Mouse (Mus musculus) embryonic facial prominence, embryonic 15.5 days (tissue): ENCODE results near the gene Btbd9. TPM values are rescaled to one million over a fixed set of nuclear protein-coding genes. Genes with fewer than 3 reads are reported as not detected.
"Not testable (repeated sequence)": the region's sequence is repeated elsewhere in the genome, so short reads cannot be mapped to it uniquely, and the experiment has no call there.

Experiments
- ATAC-seq: fragments of 200-750 bp; cut with Nextera tagmentation; 2 replicates; pipeline ENCODE4 v1.8.0; 2017; ENCODE audit warnings: low read depth, moderate TSS enrichment; ENCODE audit not compliant: insufficient number of reproducible peaks, low FRiP score, low TSS enrichment
- H3K27ac ChIP-seq: fragments of 300-500 bp; sonication (generic); replicated peaks from 2 replicates; pipeline ENCODE4 v1.5.1; 2015; ENCODE audit warnings: mild to moderate bottlenecking, inconsistent platforms
- H3K27me3 ChIP-seq: fragments of 300-500 bp; sonication (generic); 2 replicates; pipeline ENCODE4 v1.6.1; 2015; ENCODE audit warnings: inconsistent platforms
- H3K36me3 ChIP-seq: fragments of 300-500 bp; sonication (generic); 2 replicates; pipeline ENCODE4 v1.6.1; 2015; ENCODE audit warnings: mild to moderate bottlenecking, inconsistent platforms
- H3K4me1 ChIP-seq: fragments of 300-500 bp; sonication (generic); 2 replicates; pipeline ENCODE4 v1.6.1; 2015; ENCODE audit warnings: inconsistent platforms
- H3K4me2 ChIP-seq: fragments of 300-500 bp; sonication (generic); replicated peaks from 2 replicates; pipeline ENCODE4 v1.6.1; 2015; ENCODE audit warnings: mild to moderate bottlenecking, inconsistent platforms
- H3K4me3 ChIP-seq: fragments of 300-500 bp; sonication (generic); replicated peaks from 2 replicates; pipeline ENCODE4 v1.5.1; 2015; ENCODE audit warnings: mild to moderate bottlenecking, inconsistent platforms
- H3K9ac ChIP-seq: fragments of 300-500 bp; sonication (generic); 2 replicates; pipeline ENCODE4 v1.6.1; 2015; ENCODE audit warnings: inconsistent platforms
- H3K9me3 ChIP-seq: fragments of 300-500 bp; sonication (generic); replicated peaks from 2 replicates; pipeline ENCODE4 v1.6.1; 2016; ENCODE audit warnings: inconsistent platforms
- WGBS: fragments of 180-500 bp; shearing (Covaris S2); methylation state at CpG from one replicate; pipeline ENCODE4 v1.1.7; 2015; 5-methylcytosine and 5-hydroxymethylcytosine counted together
- polyA plus RNA-seq: library from polyadenylated mRNA; unstranded; fragments of >200 nt; fragmentation: Nextera tagmentation; extraction: Ambion mirVana; gene quantifications from 2 replicates; pipeline ENCODE4 v1.2.1, GENCODE M21; 2015

The Btbd9 gene
- polyA plus RNA-seq, 1 experiment from 2014 or later: 56.6 TPM

DNA sequence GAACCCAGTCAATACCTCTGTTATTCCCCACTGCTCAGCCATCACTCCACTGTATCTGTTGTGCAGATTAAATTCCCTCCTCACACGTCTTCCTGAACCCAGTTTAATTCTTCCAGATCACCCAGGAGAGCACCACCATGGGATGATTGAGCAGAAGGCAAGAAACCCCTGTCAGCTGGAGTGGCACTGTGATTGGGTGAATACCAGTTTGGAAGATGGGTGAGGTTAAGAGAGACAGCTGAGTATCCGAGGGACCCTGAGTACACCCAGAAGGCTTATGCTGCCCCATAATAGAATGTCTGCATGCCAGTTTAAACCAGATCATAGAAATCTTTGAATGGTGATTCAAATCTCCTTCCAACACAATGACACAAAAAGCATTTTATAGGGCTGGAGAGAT, 52.5 kb downstream of the Btbd9 start:
- Histone ChIP-seq H3K4me2 (no peak overlapping the region), H3K36me3 (peaks cover 7% of the 10 kb centered on the region; the same call in 1 of the 2 replicates), H3K27ac (no peak overlapping the region), H3K4me3 (no peak overlapping the region), H3K4me1 (no peaks in the 10 kb centered on the region; the same call in 1 of the 2 replicates), H3K9ac (no peak overlapping the region), H3K9me3 (no peaks in the 10 kb centered on the region), H3K27me3 (no peaks in the 10 kb centered on the region)
- WGBS: 75% methylated on average over 2 of the region's 2 CpGs
- no peak for ATAC-seq

DNA sequence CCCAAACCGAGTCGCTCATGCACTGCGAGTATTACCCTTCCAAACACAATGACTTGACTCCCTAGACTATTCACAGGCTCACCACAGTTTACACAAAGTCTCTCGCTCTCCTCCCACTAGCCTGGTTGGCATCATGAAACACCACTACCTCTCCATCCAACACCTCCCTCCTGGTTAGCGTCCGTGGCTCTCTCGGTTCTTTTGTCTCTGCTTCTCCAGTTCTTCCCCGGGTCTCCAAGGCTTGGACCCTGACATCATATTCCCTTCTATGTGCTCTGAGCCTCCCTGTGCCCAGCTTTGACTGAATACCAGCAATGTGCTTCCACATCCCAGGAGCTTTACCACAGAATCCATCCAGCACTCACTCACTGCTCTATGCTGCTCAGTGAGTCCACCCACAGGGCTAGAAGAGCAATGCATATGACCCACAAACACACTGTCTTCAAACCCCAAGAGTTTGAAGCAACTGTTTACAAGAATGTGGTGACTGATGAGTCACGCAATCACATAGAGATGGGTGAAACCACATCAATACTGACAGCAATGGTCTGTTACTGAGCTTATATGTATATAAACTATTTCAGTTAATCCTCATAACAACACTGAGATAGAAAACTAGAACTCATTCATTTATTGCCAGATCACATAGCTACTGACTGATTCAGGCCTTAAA, 53.7 kb downstream of the Btbd9 start:
- ATAC-seq: no peak
- Histone ChIP-seq H3K27me3 (no peaks in the 10 kb centered on the region), H3K27ac (no peak overlapping the region), H3K4me3 (no peak overlapping the region), H3K4me1 (no peaks in the 10 kb centered on the region; the same call in 1 of the 2 replicates), H3K9ac (no peak overlapping the region), H3K4me2 (no peak overlapping the region), H3K9me3 (no peaks in the 10 kb centered on the region), H3K36me3 (peaks cover 6% of the 10 kb centered on the region; the same call in 1 of the 2 replicates)
- WGBS: 93% methylated on average over 9 of the region's 9 CpGs

GRCm38 (mm10) chr17:30519172-30519512, 57.1 kb downstream of the Btbd9 start:
- 66% methylated on average over 2 of the region's 2 CpGs for WGBS
- H3K9me3 ChIP-seq, ATAC-seq: not testable (repeated sequence)

DNA sequence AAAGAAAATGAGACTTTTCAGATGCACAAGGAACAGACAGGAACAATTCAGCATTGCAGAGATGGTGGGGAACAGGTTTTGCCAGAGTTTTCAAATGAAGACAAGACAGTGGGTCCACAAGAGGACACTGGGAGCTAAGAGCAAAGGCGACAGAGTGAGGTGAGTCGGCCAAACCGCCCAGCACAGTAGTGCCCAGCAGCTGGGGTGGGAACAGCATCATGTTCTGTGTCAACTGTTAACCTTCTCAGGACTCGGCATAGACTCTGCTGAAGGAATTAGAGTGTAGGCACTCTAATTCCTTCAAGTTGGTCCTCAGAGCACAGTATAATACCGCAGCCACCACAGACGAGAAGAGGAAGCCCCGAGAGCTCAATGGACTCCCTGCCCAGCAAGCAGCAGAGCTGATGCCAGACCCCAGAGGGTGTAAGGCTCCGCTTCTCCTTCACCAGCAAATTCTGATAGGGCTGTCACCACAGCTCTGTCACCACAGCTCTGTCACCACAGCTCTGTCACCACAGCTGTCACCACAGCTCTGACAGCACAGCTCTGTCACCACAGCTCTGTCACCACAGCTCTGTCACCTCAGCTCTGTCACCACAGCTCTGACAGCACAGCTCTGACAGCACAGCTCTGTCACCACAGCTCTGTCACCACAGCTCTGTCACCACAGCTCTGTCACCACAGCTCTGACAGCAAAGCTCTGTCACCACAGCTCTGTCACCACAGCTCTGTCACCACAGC, 57.7 kb downstream of the Btbd9 start:
- no peaks in the 10 kb centered on the region for H3K4me1 ChIP-seq
- 69% methylated on average over 8 of the region's 8 CpGs for WGBS
- H3K9ac ChIP-seq: no peak overlapping the region
- H3K27me3 ChIP-seq: no peaks in the 10 kb centered on the region
- H3K36me3 ChIP-seq: peaks cover 9% of the 10 kb centered on the region; the same call in 1 of the 2 replicates
- no peak overlapping the region for H3K4me2 ChIP-seq
- H3K4me3 ChIP-seq: no peak overlapping the region
- ATAC-seq: no peak
- no peaks in the 10 kb centered on the region for H3K9me3 ChIP-seq
- H3K27ac ChIP-seq: no peak overlapping the region

More at GRCm38 (mm10) chr17:30519172-30519512, 57.1 kb downstream of the Btbd9 start:
- H3K4me2 ChIP-seq, H3K27ac ChIP-seq, H3K36me3 ChIP-seq, H3K9ac ChIP-seq, H3K4me3 ChIP-seq, H3K27me3 ChIP-seq, H3K4me1 ChIP-seq: not testable (repeated sequence)

- Histone ChIP-seq H3K27me3 (no peaks in the 10 kb centered on the region), H3K9me3 (no peaks in the 10 kb centered on the region), H3K4me1 (no peaks in the 10 kb centered on the region), H3K4me2 (no peak overlapping the region), H3K9ac (no peak overlapping the region), H3K27ac (no peak overlapping the region), H3K36me3 (peaks cover 9% of the 10 kb centered on the region; the same call in 1 of the 2 replicates), H3K4me3 (no peak overlapping the region)
- ATAC-seq: no peak
- 88% methylated on average over 10 of the region's 10 CpGs for WGBS
Measured at GRCm38 (mm10) chr17:30516580-30517340, 59.5 kb downstream of the Btbd9 start.

DNA sequence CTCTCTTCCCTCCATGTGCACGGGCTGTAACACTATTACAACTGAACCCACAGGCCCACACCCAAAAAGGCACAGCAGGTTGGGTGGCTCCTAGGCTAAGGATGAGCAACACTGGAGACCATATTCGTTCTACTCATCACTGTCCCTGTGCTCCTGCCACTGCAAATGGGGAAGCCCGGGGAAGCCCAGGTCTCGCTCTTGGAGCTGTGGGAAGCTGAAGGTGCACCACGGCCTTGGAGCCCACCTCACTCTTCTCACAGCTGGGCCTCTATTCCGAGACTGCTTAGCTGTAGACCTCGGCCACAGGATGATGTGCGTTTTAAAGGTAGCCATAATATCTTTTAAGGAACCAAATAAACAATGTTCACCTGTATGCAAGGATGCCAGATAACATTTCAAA, 60.9 kb downstream of the Btbd9 start:
- H3K27ac ChIP-seq: no peak overlapping the region
- no peaks in the 10 kb centered on the region for H3K27me3 ChIP-seq
- H3K4me3 ChIP-seq: no peak overlapping the region
- H3K4me1 ChIP-seq: no peaks in the 10 kb centered on the region
- H3K9me3 ChIP-seq: no peaks in the 10 kb centered on the region
- H3K4me2 ChIP-seq: no peak overlapping the region
- H3K36me3 ChIP-seq: peaks cover 9% of the 10 kb centered on the region; the same call in 1 of the 2 replicates
- 88% methylated on average over 8 of the region's 8 CpGs for WGBS
- no peak overlapping the region for H3K9ac ChIP-seq
- ATAC-seq: no peak

DNA sequence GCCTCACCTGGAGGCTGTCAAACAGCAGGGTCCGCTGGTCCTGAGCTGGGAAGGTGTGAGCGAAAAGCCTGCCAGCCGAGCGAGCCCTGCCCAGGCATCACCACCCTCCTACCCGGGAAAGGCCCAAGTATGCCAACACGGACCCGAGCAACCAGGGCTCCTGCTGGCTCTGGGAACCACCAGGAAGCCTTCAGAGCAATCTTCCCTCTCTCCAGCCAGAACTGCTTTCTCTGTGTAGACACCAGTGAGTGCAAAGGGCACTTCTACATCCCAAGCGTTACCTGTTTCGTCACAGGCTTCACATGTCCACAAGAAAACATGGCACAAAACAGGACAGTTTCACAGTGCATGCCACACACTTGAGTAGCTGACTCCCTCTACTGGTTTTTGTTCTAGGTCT, 63.3 kb downstream of the Btbd9 start:
- H3K27me3 ChIP-seq: no peaks in the 10 kb centered on the region
- peaks cover 9% of the 10 kb centered on the region; the same call in 1 of the 2 replicates for H3K36me3 ChIP-seq
- no peak overlapping the region for H3K4me3 ChIP-seq
- H3K27ac ChIP-seq: no peak overlapping the region
- 94% methylated on average over 9 of the region's 9 CpGs for WGBS
- H3K9me3 ChIP-seq: no peaks in the 10 kb centered on the region
- no peak overlapping the region for H3K4me2 ChIP-seq
- no peak for ATAC-seq
- H3K9ac ChIP-seq: no peak overlapping the region
- H3K4me1 ChIP-seq: no peaks in the 10 kb centered on the region

GRCm38 (mm10) chr17:30512531-30512930, 63.8 kb downstream of the Btbd9 start:
- no peak for ATAC-seq

GRCm38 (mm10) chr17:30512007-30512406, 64.3 kb downstream of the Btbd9 start:
- Histone ChIP-seq H3K4me1 (no peaks in the 10 kb centered on the region), H3K9me3 (no peaks in the 10 kb centered on the region), H3K9ac (no peak overlapping the region), H3K4me3 (no peak overlapping the region), H3K27ac (no peak overlapping the region), H3K4me2 (no peak overlapping the region), H3K27me3 (no peaks in the 10 kb centered on the region), H3K36me3 (peaks cover 7% of the 10 kb centered on the region; the same call in 1 of the 2 replicates)
- ATAC-seq: no peak
- WGBS: 76% methylated on average over 4 of the region's 4 CpGs

More at GRCm38 (mm10) chr17:30512531-30512930, 63.8 kb downstream of the Btbd9 start:
- Histone ChIP-seq H3K9ac (no peak overlapping the region), H3K4me1 (no peaks in the 10 kb centered on the region), H3K4me2 (no peak overlapping the region), H3K4me3 (no peak overlapping the region), H3K27ac (no peak overlapping the region), H3K36me3 (peaks cover 9% of the 10 kb centered on the region; the same call in 1 of the 2 replicates), H3K9me3 (no peaks in the 10 kb centered on the region), H3K27me3 (no peaks in the 10 kb centered on the region)
- 85% methylated on average over 7 of the region's 7 CpGs for WGBS

GRCm38 (mm10) chr17:30511399-30511798, 64.9 kb downstream of the Btbd9 start:
- 74% methylated on average over 6 of the region's 6 CpGs for WGBS
- no peak overlapping the region for H3K4me3 ChIP-seq
- H3K27ac ChIP-seq: no peak overlapping the region
- H3K9me3 ChIP-seq: no peaks in the 10 kb centered on the region
- ATAC-seq: no peak
- H3K4me1 ChIP-seq: no peaks in the 10 kb centered on the region
- H3K9ac ChIP-seq: no peak overlapping the region
- H3K36me3 ChIP-seq: peaks cover under 1% of the 10 kb centered on the region; the same call in 1 of the 2 replicates
- no peaks in the 10 kb centered on the region for H3K27me3 ChIP-seq
- no peak overlapping the region for H3K4me2 ChIP-seq

- Histone ChIP-seq H3K9ac (no peak overlapping the region), H3K9me3 (no peaks in the 10 kb centered on the region), H3K4me3 (no peak overlapping the region), H3K36me3 (no peaks in the 10 kb centered on the region), H3K4me2 (no peak overlapping the region), H3K27ac (no peak overlapping the region), H3K4me1 (no peaks in the 10 kb centered on the region), H3K27me3 (no peaks in the 10 kb centered on the region)
- ATAC-seq: no peak
- WGBS: 66% methylated on average over 6 of the region's 6 CpGs
Measured at GRCm38 (mm10) chr17:30510171-30510570, 66.1 kb downstream of the Btbd9 start.
